Mouse (Mus musculus) v-Abl transformed pro-B cells (cell line): Measurements from ENCODE around the gene Fam161b.

Experiments
- in situ Hi-C, 2 experiments: fragments of 400-800 bp; cut with MboI; formaldehyde crosslinking; loops; one replicate each; pipeline ENCODE4 v1.15.1; 2025; ENCODE audit not compliant: unreplicated experiment in 2 of 2

Fam161b gene

DNA sequence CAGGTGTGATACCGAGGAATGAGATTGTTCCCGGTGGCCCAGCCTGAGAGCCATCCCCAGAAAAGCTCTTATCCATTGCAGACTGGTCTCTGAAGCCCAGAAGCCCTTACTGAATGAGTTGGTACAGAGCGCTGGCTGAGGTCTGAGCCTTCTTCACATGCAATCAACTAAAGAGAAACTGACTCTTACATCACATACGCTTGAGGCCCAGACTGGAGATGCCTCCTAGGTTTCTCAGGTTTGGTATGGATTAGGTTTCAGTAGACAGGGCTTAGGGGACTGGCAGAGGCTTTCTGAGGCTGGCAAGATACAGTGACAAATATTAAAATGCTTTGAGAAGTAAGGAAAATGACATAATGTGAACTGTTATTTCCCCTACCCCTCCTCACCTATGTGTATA is 23.8 kb upstream of the Fam161b start:
- in situ Hi-C loops = no loop called here

DNA sequence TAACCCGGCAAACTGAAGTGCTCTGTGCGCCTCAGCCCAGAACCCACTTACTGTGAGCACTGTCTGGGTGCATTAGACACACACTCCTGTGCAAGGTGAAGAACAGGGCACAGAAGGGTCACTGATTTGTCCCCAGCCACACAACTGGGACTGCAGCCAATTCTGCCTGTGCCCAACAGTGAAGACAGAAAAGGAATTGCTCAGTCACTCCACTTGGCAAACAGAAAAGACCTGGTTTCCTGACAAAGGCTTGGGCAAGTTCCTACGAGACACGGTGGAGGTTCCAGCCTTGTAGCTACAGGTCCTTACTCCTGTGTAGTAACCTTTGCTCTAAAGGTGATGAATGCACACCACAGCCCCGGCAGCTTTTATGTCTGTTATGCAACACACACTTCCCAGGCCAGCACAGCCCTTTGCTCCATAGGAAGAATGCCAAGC is 23.0 kb upstream of the Fam161b start:
- in situ Hi-C loops = no loop called here

DNA sequence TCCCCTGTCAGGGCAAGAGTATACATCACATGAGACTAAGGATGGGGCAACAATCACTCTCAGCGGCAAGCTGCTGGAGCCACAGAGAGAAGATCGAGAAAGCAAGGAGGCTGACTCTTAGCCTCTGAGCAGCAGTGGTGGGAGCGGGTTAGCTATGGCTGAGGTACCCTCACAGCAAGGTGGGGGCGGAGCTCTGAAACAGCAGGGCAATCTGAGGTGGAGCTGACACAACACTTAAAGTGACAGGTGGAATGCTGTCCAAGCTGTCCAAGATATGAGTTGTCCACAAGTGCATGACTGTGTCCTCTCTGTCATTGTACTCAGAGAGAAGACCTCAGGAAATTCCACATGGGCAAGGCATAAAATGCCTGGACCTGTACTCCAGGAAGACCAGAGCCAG is 20.7 kb upstream of the Fam161b start:
- in situ Hi-C loops = no loop called here

GRCm38 (mm10) chr12:84373831-84374481 is 12.3 kb upstream of the Fam161b start:
- in situ Hi-C loops = no loop called here

DNA sequence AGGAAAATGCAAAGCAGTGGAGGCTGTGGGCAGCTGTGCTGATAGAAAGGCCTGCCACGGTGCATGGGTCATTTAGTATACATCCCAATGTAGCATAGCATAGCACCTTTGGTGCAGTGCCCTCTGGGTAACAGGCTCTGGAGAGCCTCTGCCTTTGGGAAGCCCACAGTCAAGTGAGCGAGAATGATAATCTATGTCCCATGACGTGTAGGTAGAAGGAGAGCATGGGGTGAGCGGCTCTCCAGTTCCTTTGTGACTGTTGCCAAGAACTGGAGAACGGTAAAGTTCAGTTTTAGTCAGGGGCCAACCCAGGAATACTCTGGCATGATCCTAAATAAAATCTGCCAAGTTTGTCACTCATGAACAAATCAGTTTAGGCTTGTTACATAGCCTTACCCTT is 10.0 kb upstream of the Fam161b start:
- in situ Hi-C loops = no loop called here

DNA sequence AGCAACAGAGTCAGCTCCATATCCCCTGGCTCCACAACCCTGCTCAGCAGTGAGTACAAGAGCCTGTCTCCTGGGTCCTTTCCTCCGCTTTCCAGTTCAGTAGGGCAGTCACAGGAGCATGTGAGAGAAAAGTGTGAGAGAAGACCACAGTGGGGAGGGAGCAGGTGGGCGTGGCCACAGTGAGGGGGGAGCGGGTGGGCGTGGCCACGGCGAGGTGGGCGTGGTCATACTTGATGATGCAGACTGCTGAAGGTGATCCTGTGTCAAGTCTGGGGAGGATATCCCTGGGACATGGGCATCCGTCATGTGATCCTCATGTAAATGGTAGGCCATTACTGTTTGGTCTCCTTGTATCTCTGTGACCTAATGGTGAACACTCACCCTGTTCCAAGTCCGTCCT is 5.3 kb upstream of the Fam161b start:
- in situ Hi-C loops = no loop called here

DNA sequence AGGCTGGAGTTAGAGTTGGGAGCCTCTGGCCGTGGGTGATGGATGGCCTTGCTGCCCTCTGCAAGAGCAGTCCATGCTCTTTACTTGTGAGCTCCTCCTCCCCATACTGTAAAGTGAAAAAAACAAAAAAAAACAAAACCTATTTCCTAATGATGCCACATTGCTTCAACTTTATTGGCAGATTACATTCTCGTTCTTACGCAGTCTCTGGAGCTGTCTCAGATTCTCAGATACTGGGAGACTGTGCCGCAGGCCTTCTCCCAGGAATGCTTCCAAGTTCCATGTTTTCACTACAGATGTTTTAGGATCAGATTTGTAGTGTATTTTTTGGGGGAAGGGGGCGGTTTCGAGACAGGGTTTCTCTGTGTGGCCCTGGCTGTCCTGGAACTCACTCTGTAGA is 3.5 kb upstream of the Fam161b start:
- in situ Hi-C loops = no loop called here

GRCm38 (mm10) chr12:84364291-84364690 is 2.7 kb upstream of the Fam161b start:
- in situ Hi-C loops = no loop called here

DNA sequence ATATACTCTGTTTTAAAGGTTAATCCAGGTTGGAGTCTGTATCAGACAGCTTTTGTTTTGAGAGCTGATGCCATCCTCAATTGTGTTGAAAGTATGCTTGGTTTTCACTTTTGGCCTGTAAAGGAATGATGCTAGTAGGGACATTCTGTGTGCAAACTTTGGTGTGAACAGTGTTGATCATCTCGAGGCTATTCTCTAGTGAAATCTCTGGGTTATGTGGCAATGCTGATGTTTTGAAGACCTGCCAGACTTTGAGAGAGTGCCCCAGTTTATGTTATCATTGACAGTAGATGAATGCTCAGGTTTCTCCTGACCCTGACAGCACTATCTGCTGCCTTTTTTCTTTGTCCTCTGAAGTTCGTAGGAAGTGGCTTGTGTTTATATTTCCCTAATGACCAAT is 1.2 kb upstream of the Fam161b start:
- in situ Hi-C loops = no loop called here

- in situ Hi-C loops = loop anchor here in 1 of 2 experiments (5.0 kb wide), 1 partner anchor 89 kb away; no protein-coding TSS in a partner anchor
Measured at GRCm38 (mm10) chr12:84358699-84359098, 2.9 kb downstream of the Fam161b start.

DNA sequence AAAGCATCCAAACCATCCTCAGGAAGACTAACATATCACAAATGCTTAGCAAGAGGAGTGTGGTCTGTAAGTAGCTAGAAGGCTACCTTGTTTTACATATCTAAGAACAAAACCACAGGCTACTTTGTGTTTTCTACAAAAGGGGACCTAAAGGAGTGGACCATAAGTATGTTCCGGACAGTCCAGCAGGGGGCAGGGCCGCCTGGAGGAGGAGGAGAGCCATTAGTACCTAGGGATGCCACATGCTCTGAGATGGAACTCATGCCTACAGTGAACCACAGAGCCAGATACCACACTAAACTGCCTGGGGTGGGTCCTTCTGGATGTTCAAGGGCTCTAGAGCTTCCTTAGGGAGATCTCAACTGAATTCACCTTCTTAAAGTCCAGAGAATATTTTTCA is 14.4 kb downstream of the Fam161b start:
- in situ Hi-C loops = loop anchor here (5.0 to 10.0 kb wide), 3 partner anchors 70 to 238 kb away; partner anchors contain the start of genes Aldh6a1 (in 1 of the 2), Lin52 (in 1 of the 2) and Rnf113a2 (in 1 of the 2)

GRCm38 (mm10) chr12:84336963-84337625 is 24.5 kb downstream of the Fam161b start:
- in situ Hi-C loops = no loop called here

GRCm38 (mm10) chr12:84327111-84327512 is 34.5 kb downstream of the Fam161b start:
- in situ Hi-C loops = no loop called here

- in situ Hi-C loops = no loop called here
Measured at GRCm38 (mm10) chr12:84316721-84317621, 44.7 kb downstream of the Fam161b start, which contains the start of gene Zfp410. Gene Zfp410, plus strand, starts transcription at chr12:84316852.

GRCm38 (mm10) chr12:84316006-84316405 is 45.6 kb downstream of the Fam161b start:
- in situ Hi-C loops = no loop called here

- in situ Hi-C loops = no loop called here
Measured at GRCm38 (mm10) chr12:84311306-84311705, 50.3 kb downstream of the Fam161b start.

DNA sequence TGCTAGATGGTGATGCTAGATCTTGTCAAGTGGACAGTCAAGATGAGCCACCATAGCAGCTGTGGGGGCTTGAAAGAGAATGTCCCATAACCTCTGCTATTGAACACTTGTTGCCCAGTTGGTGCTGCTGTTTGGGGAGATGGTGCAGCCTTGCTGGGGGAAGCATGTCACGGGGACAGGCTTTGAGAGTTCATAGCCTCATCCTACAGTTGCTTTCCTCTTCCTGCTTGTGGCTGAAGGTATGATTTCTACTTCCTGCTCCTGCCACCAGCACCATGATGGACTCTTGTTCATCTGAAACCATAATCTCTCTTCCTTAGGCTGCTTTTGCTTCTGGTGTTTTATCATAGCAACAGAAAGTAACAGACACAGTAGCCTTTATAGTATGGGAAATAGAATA is 57.1 kb downstream of the Fam161b start:
- in situ Hi-C loops = no loop called here

GRCm38 (mm10) chr12:84304101-84304500 is 57.5 kb downstream of the Fam161b start:
- in situ Hi-C loops = no loop called here

DNA sequence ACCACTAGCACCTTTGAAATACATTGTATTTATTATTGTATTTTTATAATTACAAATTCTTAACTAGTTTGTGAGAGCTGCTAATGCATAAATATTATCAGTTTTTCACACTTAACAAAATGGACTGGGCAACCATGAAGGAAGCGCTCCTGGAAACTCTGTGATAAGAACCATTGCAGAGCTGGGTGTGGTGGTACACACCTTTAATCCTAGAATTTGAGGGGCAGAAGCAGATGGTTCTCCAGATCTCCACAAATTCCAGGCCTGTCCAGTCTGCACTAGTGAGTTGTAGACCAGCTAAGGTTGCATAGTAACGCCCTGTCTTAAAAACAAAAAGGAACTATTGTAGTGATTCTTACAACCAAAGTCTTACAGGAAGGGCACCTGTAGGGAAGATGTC is 62.4 kb downstream of the Fam161b start:
- in situ Hi-C loops = no loop called here

- in situ Hi-C loops = no loop called here
Measured at GRCm38 (mm10) chr12:84297851-84298250, 63.8 kb downstream of the Fam161b start.
